Mouse (Mus musculus): ENCODE results near the gene Tent5d. TPM values are rescaled to one million over a fixed set of nuclear protein-coding genes. Genes with fewer than 3 reads are reported as not detected.

Gene Tent5d
- total RNA-seq (2012; rRNA removed) (not detected in 2 replicates), total RNA-seq (2014; rRNA removed) (0.14 and 0.34 TPM in 2 replicates), polyA plus RNA-seq (2012; ENCODE audit: insufficient read length, low read depth) (0.08 TPM in 1 of 2 replicates, not detected in the other)

DNA sequence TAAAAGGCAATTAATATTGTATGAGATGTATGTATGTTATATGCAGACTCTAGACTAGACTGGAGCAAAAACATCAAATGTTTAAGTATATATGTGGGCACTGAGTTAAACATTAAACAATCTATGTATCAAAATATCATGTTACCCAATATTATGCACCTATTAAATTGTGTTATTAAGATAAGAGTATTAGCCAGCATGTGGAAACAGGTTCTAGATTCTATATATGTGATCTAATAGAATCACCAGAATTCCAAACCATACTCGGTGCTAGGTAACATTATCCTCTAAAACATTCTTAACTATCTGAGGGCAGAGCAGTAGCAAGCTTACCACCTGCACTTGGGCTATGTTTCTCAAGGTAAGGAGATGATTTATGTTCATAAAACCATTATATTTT is at the start of gene Tent5d:
Gene Tent5d, plus strand, starts transcription at position 301 of the 400 bp plus-strand sequence.
- Histone ChIP-seq H3K4me3 (replicated peaks in 1 of 3; ENCODE audit: low read depth in 2 of 3, low read length in 2 of 3, poor library complexity in 1 of 3) (no peak within 1 kb of the TSS), H3K27ac (ENCODE audit: insufficient read depth, low read depth) (no peak within 1 kb of the TSS), H3K4me1 (ENCODE audit: control insufficient read depth in 1 of 2, insufficient read depth in 2 of 2) (no peaks in the 10 kb centered on the region), H3K27me3 (replicated peaks) (no peaks in the 10 kb centered on the region), H3K4me2 (ENCODE audit: insufficient read depth, low read depth, poor library complexity, severe bottlenecking) (no peak within 1 kb of the TSS), H3K36me3 (replicated peaks in 1 of 2; ENCODE audit: control insufficient read depth in 1 of 2, insufficient read depth in 1 of 2, low read length in 1 of 2) (peaks cover 0 to 6% of the 10 kb centered on the region in 2 experiments), H3K9me3 (replicated peaks; ENCODE audit: low read length) (no peaks in the 10 kb centered on the region), H3K79me2 (replicated peaks; ENCODE audit: control insufficient read depth, extremely low read depth, insufficient read depth, poor library complexity, severe bottlenecking) (no peaks in the 10 kb centered on the region), H3K9ac (ENCODE audit: insufficient read depth, low read depth) (no peak within 1 kb of the TSS)
- dilution Hi-C loops (cut with MboI; ENCODE audit: extremely low pct_ligation_motif_present, extremely low pct_unique_long_range_greater_than_20kb, low sequenced_read_pairs): no loop called here
- TF ChIP-seq SIN3A (IDR thresholded peaks at IDR 0.05; ENCODE audit: low read length) (no peak), MAFK (IDR thresholded peaks at IDR 0.05; ENCODE audit: insufficient replicate concordance, low read length) (no peak), HCFC1 (IDR thresholded peaks at IDR 0.05; ENCODE audit: low read depth, low read length) (no peak), POLR2A (IDR thresholded peaks at IDR 0.05; ENCODE audit: low read depth, low read length) (no peak)
- in situ Hi-C loops (cut with MboI; ENCODE audit: low pct_ligation_motif_present, low pct_unique_long_range_greater_than_20kb, low sequenced_read_pairs): no loop called here
- DNase-seq (ENCODE audit: extremely low read depth): no peak

DNA sequence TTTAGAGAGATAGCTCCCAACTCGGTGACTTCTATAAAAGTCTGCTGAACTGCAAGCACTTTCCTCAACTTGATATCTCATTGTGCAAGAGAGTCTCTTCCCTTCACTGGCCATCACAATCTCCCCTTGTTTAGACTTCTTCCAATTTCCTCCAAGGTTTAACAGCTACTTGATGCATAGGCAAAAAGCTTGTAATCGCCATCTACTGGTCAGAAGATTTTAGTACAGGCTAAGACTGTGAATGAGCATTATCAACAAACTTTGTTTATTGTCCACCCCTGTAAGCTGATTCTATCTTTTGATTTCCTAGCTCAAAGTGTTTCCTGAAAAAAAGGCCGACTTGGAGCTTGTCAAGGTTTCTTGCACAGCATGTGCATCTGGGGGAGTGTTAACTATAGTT is 24.5 kb upstream of the Tent5d start:
- Histone ChIP-seq H3K4me1 (ENCODE audit: control insufficient read depth in 1 of 2, insufficient read depth in 2 of 2) (no peaks in the 10 kb centered on the region), H3K4me3 (replicated peaks in 1 of 3; ENCODE audit: low read depth in 2 of 3, low read length in 2 of 3, poor library complexity in 1 of 3) (no peak overlapping the region), H3K27me3 (replicated peaks) (no peaks in the 10 kb centered on the region), H3K4me2 (ENCODE audit: insufficient read depth, low read depth, poor library complexity, severe bottlenecking) (no peak overlapping the region), H3K9me3 (replicated peaks; ENCODE audit: low read length) (no peaks in the 10 kb centered on the region), H3K9ac (ENCODE audit: insufficient read depth, low read depth) (no peak overlapping the region), H3K36me3 (replicated peaks in 1 of 2; ENCODE audit: control insufficient read depth in 1 of 2, insufficient read depth in 1 of 2, low read length in 1 of 2) (no peaks in the 10 kb centered on the region), H3K79me2 (replicated peaks; ENCODE audit: control insufficient read depth, extremely low read depth, insufficient read depth, poor library complexity, severe bottlenecking) (no peaks in the 10 kb centered on the region), H3K27ac (ENCODE audit: insufficient read depth, low read depth) (no peak overlapping the region)
- no peak for TF ChIP-seq ELF1 (IDR thresholded peaks at IDR 0.05; ENCODE audit: low read depth, low read length)
- TF ChIP-seq RCOR1 (conservative IDR thresholded peaks at IDR 0.05; ENCODE audit: low read depth, low read length): no peak
- TF ChIP-seq RAD21 (IDR thresholded peaks at IDR 0.05; ENCODE audit: low read depth, low read length): peak; percentile 44
- no peak for TF ChIP-seq MEF2A (IDR thresholded peaks at IDR 0.05; ENCODE audit: borderline replicate concordance, low read depth, low read length)
- no peak for TF ChIP-seq TCF12 (IDR thresholded peaks at IDR 0.05; ENCODE audit: low read depth, low read length)
- TF ChIP-seq IRF4 (IDR thresholded peaks at IDR 0.05; ENCODE audit: low read depth, low read length): no peak
- TF ChIP-seq HCFC1 (IDR thresholded peaks at IDR 0.05; ENCODE audit: low read depth, low read length): no peak
- TF ChIP-seq BHLHE40 (IDR thresholded peaks at IDR 0.05; ENCODE audit: low read depth, low read length): no peak
- peak in 1 of 2 experiments; percentile 49; a peak in 2 of 4 replicates for TF ChIP-seq CTCF (conservative IDR thresholded peaks at IDR 0.05 in 1 of 2, IDR thresholded peaks at IDR 0.05 in 1 of 2; ENCODE audit: low read depth in 2 of 2, low read length in 2 of 2)
- DNase-seq (ENCODE audit: extremely low read depth): peak; percentile 15
- dilution Hi-C loops (cut with MboI; ENCODE audit: extremely low pct_ligation_motif_present, extremely low pct_unique_long_range_greater_than_20kb, low sequenced_read_pairs): no loop called here
- in situ Hi-C loops (cut with MboI; ENCODE audit: low pct_ligation_motif_present, low pct_unique_long_range_greater_than_20kb, low sequenced_read_pairs): no loop called here

DNA sequence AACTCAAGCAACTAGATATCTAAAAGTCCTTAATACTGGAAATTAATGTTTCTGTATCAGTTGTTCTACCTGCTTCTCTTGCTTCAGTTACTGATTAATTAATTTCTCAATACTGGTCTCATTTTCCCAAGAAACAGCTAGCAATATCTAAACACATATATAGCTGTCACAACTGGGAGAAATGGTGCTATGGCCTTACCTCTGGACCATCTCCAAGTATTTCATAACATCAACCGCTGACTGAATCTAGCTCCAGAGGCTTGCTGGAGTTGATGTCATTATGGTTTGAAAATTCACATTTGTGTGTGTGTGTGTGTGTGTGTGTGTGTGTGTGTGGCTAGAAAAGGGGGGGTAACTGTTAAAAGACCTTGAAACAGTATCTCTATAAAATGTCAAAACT is 2.3 kb upstream of the Tent5d start:
- Histone ChIP-seq H3K4me2 (ENCODE audit: insufficient read depth, low read depth, poor library complexity, severe bottlenecking) (no peak overlapping the region), H3K4me3 (replicated peaks in 1 of 3; ENCODE audit: low read depth in 2 of 3, low read length in 2 of 3, poor library complexity in 1 of 3) (no peak overlapping the region), H3K79me2 (replicated peaks; ENCODE audit: control insufficient read depth, extremely low read depth, insufficient read depth, poor library complexity, severe bottlenecking) (no peaks in the 10 kb centered on the region), H3K27me3 (replicated peaks) (no peaks in the 10 kb centered on the region), H3K4me1 (ENCODE audit: control insufficient read depth in 1 of 2, insufficient read depth in 2 of 2) (no peaks in the 10 kb centered on the region), H3K36me3 (replicated peaks in 1 of 2; ENCODE audit: control insufficient read depth in 1 of 2, insufficient read depth in 1 of 2, low read length in 1 of 2) (peaks cover 0 to 10% of the 10 kb centered on the region in 2 experiments), H3K9me3 (replicated peaks; ENCODE audit: low read length) (no peaks in the 10 kb centered on the region), H3K9ac (ENCODE audit: insufficient read depth, low read depth) (no peak overlapping the region), H3K27ac (ENCODE audit: insufficient read depth, low read depth) (no peak overlapping the region)
- dilution Hi-C loops (cut with MboI; ENCODE audit: extremely low pct_ligation_motif_present, extremely low pct_unique_long_range_greater_than_20kb, low sequenced_read_pairs) (no loop called here), in situ Hi-C loops (cut with MboI; ENCODE audit: low pct_ligation_motif_present, low pct_unique_long_range_greater_than_20kb, low sequenced_read_pairs) (no loop called here)
- TF ChIP-seq RAD21 (IDR thresholded peaks at IDR 0.05; ENCODE audit: low read depth, low read length): no peak
- no peak for TF ChIP-seq ZC3H11A (IDR thresholded peaks at IDR 0.05; ENCODE audit: low read depth, low read length)
- DNase-seq (ENCODE audit: extremely low read depth): no peak

All from CH12.LX (cell line).